Mouse (Mus musculus) erythroblast, adult 5-6 weeks (primary cell): ENCODE data around the gene C1qtnf12. TPM values are rescaled to one million over a fixed set of nuclear protein-coding genes. Genes with fewer than 3 reads are reported as not detected.

Experiments used
- ATAC-seq: replicated peaks from 2 replicates; pipeline ENCODE4 v1.8.0; 2016; ENCODE audit warnings: moderate number of reproducible peaks, mild to moderate bottlenecking, moderate TSS enrichment, inconsistent platforms; ENCODE audit not compliant: poor library complexity, low FRiP score, severe bottlenecking
- total RNA-seq, 2 experiments: library from RNA; stranded (forward) in 1 of 2; stranded (reverse) in 1 of 2; fragments of 150-400 nt in 1 of 2; fragments of 200-764, 138-1000 nt in 1 of 2; gene quantifications; 2 replicates each; pipeline versions ENCODE4 v1.2.3 to v1.2.4; 2015 to 2017; ENCODE audit warnings: low replicate concordance in 2 of 2

Gene C1qtnf12
- total RNA-seq (2015; ENCODE audit: low replicate concordance), result 99.9 and 100 TPM in 2 replicates
- 21.5 and 35.8 TPM in 2 replicates for total RNA-seq (2017; ENCODE audit: low replicate concordance)

GRCm38 (mm10) chr4:155962167-155962971 is at the start of gene C1qtnf12:
C1qtnf12 (plus strand) TSS chr4:155962318.
- ATAC-seq, result peak; percentile 47

- ATAC-seq, result no peak
These were observed 30.1 kb upstream of the C1qtnf12 start for GRCm38 (mm10) chr4:155932031-155932430.

GRCm38 (mm10) chr4:155943049-155943452 is 19.1 kb upstream of the C1qtnf12 start:
- peak; percentile 22; the same call in 1 of the 2 replicates for ATAC-seq

GRCm38 (mm10) chr4:155943534-155944249 is 18.4 kb upstream of the C1qtnf12 start, which contains the start of gene Ube2j2:
Ube2j2 (plus strand) TSS chr4:155943831.
- peak; percentile 98 for ATAC-seq

- ATAC-seq, result peak; percentile 33; the same call in 1 of the 2 replicates
These were observed 17.8 kb upstream of the C1qtnf12 start for GRCm38 (mm10) chr4:155944271-155944670.

- ATAC-seq, result no peak
These were observed 15.0 kb upstream of the C1qtnf12 start for GRCm38 (mm10) chr4:155947094-155947493.

GRCm38 (mm10) chr4:155955491-155955890 is 6.6 kb upstream of the C1qtnf12 start:
- no peak for ATAC-seq

- peak; percentile 64 for ATAC-seq
These were observed 2.8 kb upstream of the C1qtnf12 start for GRCm38 (mm10) chr4:155959275-155959674.

GRCm38 (mm10) chr4:155963106-155963505 is 988 bp downstream of the C1qtnf12 start:
- peak; percentile 44 for ATAC-seq

- no peak for ATAC-seq
These were observed 2.3 kb downstream of the C1qtnf12 start for GRCm38 (mm10) chr4:155964396-155964795.

- peak; percentile 63 for ATAC-seq
These were observed 7.0 kb downstream of the C1qtnf12 start for GRCm38 (mm10) chr4:155969043-155969653.

- ATAC-seq, result no peak
These were observed 8.2 kb downstream of the C1qtnf12 start for GRCm38 (mm10) chr4:155970286-155970685.

- no peak for ATAC-seq
These were observed 10.5 kb downstream of the C1qtnf12 start for GRCm38 (mm10) chr4:155972651-155973050.

- ATAC-seq, result no peak
These were observed 11.1 kb downstream of the C1qtnf12 start for GRCm38 (mm10) chr4:155973239-155973638.

- no peak for ATAC-seq
These were observed 19.4 kb downstream of the C1qtnf12 start for GRCm38 (mm10) chr4:155981436-155982082.

GRCm38 (mm10) chr4:155983788-155984187 is 21.7 kb downstream of the C1qtnf12 start:
- ATAC-seq, result no peak

GRCm38 (mm10) chr4:155991211-155991907 is 29.2 kb downstream of the C1qtnf12 start:
- no peak for ATAC-seq

GRCm38 (mm10) chr4:155991908-155992230 is 29.8 kb downstream of the C1qtnf12 start:
- no peak for ATAC-seq

- peak; percentile 80 for ATAC-seq
These were observed 30.3 kb downstream of the C1qtnf12 start, which contains the start of the genes B3galt6 and Sdf4 for GRCm38 (mm10) chr4:155992241-155992905. B3galt6 (minus strand) TSS chr4:155992649. Sdf4 (plus strand) TSS chr4:155992872.
